Comparison of ENCODE assay signal across 13 mouse cellular contexts in the genomic region with DNA sequence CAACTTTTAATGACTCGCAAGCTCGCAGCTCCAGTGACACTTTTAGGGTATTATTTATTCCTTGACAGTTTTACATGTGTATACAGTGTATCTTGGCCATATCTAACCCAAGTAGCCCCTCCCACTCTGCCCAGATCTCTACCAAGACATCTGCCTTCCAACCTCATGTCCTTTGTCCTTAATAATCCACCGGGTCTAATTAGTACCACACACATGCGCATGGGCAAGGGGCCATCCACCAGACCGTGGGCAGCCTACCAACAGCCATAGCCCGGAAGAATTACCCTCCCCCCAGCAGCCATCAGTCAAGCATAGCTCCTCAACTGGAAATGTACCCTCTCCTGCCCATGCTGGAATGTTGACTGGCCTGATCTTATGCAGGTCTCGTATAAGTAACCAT.
DNase-seq lines count a peak whose midpoint lies in the region; ATAC-seq lines count a peak whose summit lies in the region.
"Had no signal": no experiment of that assay in that cellular context is flagged by ENCODE, and none has a peak within 500 bp of the region (broad histone marks: within the 10 kb centered on the region; RNA-seq: fewer than 3 reads in every experiment).

No protein-coding gene starts in this region.

- no peak overlapping the region for H3K4me3 ChIP-seq in forebrain, embryonic 15.5 days
- no peak overlapping the region for H3K4me3 ChIP-seq in forebrain, embryonic 12.5 days (replicated peaks)
- no peak overlapping the region for H3K4me3 ChIP-seq in midbrain, embryonic 14.5 days (replicated peaks; ENCODE audit: low read depth, low read length)
- no peak overlapping the region for H3K4me3 ChIP-seq in midbrain, embryonic 11.5 days (ENCODE audit: low read depth, low read length)
- no peak overlapping the region for H3K4me3 ChIP-seq in forebrain, embryonic 16.5 days (replicated peaks; ENCODE audit: low read length)
- H3K4me3 ChIP-seq in kidney, embryonic 14.5 days (ENCODE audit: low read length), result no peak overlapping the region
- H3K4me3 ChIP-seq: heart, embryonic 13.5 days; left cerebral cortex, adult 2 months had no signal

- peak; percentile 84 for ATAC-seq in forebrain, embryonic 15.5 days (replicated peaks)
- ATAC-seq in forebrain, embryonic 12.5 days (ENCODE audit: low FRiP score), result no peak
- ATAC-seq in midbrain, embryonic 14.5 days (ENCODE audit: low FRiP score, low TSS enrichment), result no peak
- no peak for ATAC-seq in midbrain, embryonic 11.5 days (ENCODE audit: low FRiP score)
- ATAC-seq in forebrain, embryonic 16.5 days, result peak; percentile 87
- ATAC-seq in kidney, embryonic 14.5 days (ENCODE audit: low FRiP score, low TSS enrichment), result 0 out of 2 replicates have a peak, but pooled peaks have one; percentile 7

- H3K4me1 ChIP-seq in forebrain, embryonic 15.5 days, result 0 out of 2 replicates have a peak, but pooled peaks cover 5% of the 10 kb centered on the region
- H3K4me1 ChIP-seq in forebrain, embryonic 12.5 days, result no peaks in the 10 kb centered on the region
- H3K4me1 ChIP-seq in midbrain, embryonic 14.5 days (ENCODE audit: control insufficient read depth, insufficient read depth, low read length), result no peaks in the 10 kb centered on the region
- H3K4me1 ChIP-seq in midbrain, embryonic 11.5 days (ENCODE audit: control insufficient read depth, insufficient read depth, low read length), result no peaks in the 10 kb centered on the region
- no peaks in the 10 kb centered on the region for H3K4me1 ChIP-seq in forebrain, embryonic 16.5 days (replicated peaks; ENCODE audit: control insufficient read depth, insufficient read depth, low read length)
- no peaks in the 10 kb centered on the region for H3K4me1 ChIP-seq in kidney, embryonic 14.5 days (ENCODE audit: control insufficient read depth, insufficient read depth, low read length)

- H3K27me3 ChIP-seq in forebrain, embryonic 15.5 days, result peaks cover 2% of the 10 kb centered on the region; the same call in 1 of the 2 replicates
- peaks cover 38% of the 10 kb centered on the region for H3K27me3 ChIP-seq in forebrain, embryonic 12.5 days
- no peaks in the 10 kb centered on the region for H3K27me3 ChIP-seq in midbrain, embryonic 14.5 days (ENCODE audit: control insufficient read depth, insufficient read depth, low read length)
- H3K27me3 ChIP-seq in midbrain, embryonic 11.5 days (ENCODE audit: control insufficient read depth, insufficient read depth, low read length), result no peaks in the 10 kb centered on the region
- no peaks in the 10 kb centered on the region; the same call in 1 of the 2 replicates for H3K27me3 ChIP-seq in forebrain, embryonic 16.5 days (replicated peaks; ENCODE audit: control insufficient read depth, insufficient read depth, low read length)
- no peaks in the 10 kb centered on the region for H3K27me3 ChIP-seq in kidney, embryonic 14.5 days (ENCODE audit: control insufficient read depth, insufficient read depth, low read length)

- DNase-seq in midbrain, embryonic 14.5 days, result peak; percentile 36
- DNase-seq in midbrain, embryonic 11.5 days (ENCODE audit: low spot score, missing footprints), result no peak
- no peak for DNase-seq in thymus, adult 18-20 months
- no peak for DNase-seq in embryo, embryonic 11 days
- DNase-seq: adrenal gland, postnatal 14 days; lung, embryonic 14.5 days had no signal

- no peak overlapping the region for H3K27ac ChIP-seq in forebrain, embryonic 15.5 days (replicated peaks)
- H3K27ac ChIP-seq in forebrain, embryonic 12.5 days, result no peak overlapping the region
- H3K27ac ChIP-seq in midbrain, embryonic 14.5 days (replicated peaks; ENCODE audit: low read depth, low read length), result no peak overlapping the region
- no peak overlapping the region for H3K27ac ChIP-seq in midbrain, embryonic 11.5 days (ENCODE audit: low read depth, low read length)
- H3K27ac ChIP-seq in forebrain, embryonic 16.5 days (ENCODE audit: low read length), result no peak overlapping the region
- no peak overlapping the region for H3K27ac ChIP-seq in kidney, embryonic 14.5 days (ENCODE audit: low read depth, low read length)
- H3K27ac ChIP-seq: heart, embryonic 13.5 days; left cerebral cortex, adult 2 months had no signal

- 42% methylated on average over 7 of the region's 7 CpGs for WGBS in forebrain, embryonic 15.5 days
- WGBS in forebrain, embryonic 12.5 days, result 87% methylated on average over 7 of the region's 7 CpGs
- 66% methylated on average over 7 of the region's 7 CpGs for WGBS in midbrain, embryonic 14.5 days
- 90% methylated on average over 7 of the region's 7 CpGs for WGBS in midbrain, embryonic 11.5 days
- 48% methylated on average over 7 of the region's 7 CpGs for WGBS in forebrain, embryonic 16.5 days
- 60% methylated on average over 7 of the region's 7 CpGs for WGBS in kidney, embryonic 14.5 days

- H3K9ac ChIP-seq in forebrain, embryonic 15.5 days (replicated peaks), result no peak overlapping the region
- H3K9ac ChIP-seq in forebrain, embryonic 12.5 days, result no peak overlapping the region
- H3K9ac ChIP-seq in midbrain, embryonic 14.5 days (replicated peaks; ENCODE audit: low read length), result no peak overlapping the region
- H3K9ac ChIP-seq in midbrain, embryonic 11.5 days (ENCODE audit: low read length), result no peak overlapping the region
- no peak overlapping the region for H3K9ac ChIP-seq in forebrain, embryonic 16.5 days (replicated peaks; ENCODE audit: low read depth, low read length)
- H3K9ac ChIP-seq in kidney, embryonic 14.5 days (ENCODE audit: low read depth, low read length), result no peak overlapping the region
- H3K9ac ChIP-seq: heart, embryonic 13.5 days; lung, embryonic 14.5 days had no signal

- no peaks in the 10 kb centered on the region for H3K36me3 ChIP-seq in forebrain, embryonic 15.5 days
- H3K36me3 ChIP-seq in forebrain, embryonic 12.5 days (replicated peaks), result no peaks in the 10 kb centered on the region
- no peaks in the 10 kb centered on the region for H3K36me3 ChIP-seq in midbrain, embryonic 14.5 days (ENCODE audit: control insufficient read depth, insufficient read depth, low read length)
- H3K36me3 ChIP-seq in midbrain, embryonic 11.5 days (ENCODE audit: control insufficient read depth, insufficient read depth, low read length), result no peaks in the 10 kb centered on the region
- no peaks in the 10 kb centered on the region for H3K36me3 ChIP-seq in forebrain, embryonic 16.5 days (ENCODE audit: control insufficient read depth, insufficient read depth)
- H3K36me3 ChIP-seq in kidney, embryonic 14.5 days (ENCODE audit: control insufficient read depth, insufficient read depth, low read length), result no peaks in the 10 kb centered on the region
- H3K36me3 ChIP-seq: G1E had no signal

- H3K4me2 ChIP-seq in forebrain, embryonic 15.5 days (replicated peaks), result no peak overlapping the region
- H3K4me2 ChIP-seq in forebrain, embryonic 12.5 days, result no peak overlapping the region
- no peak overlapping the region for H3K4me2 ChIP-seq in midbrain, embryonic 14.5 days (ENCODE audit: low read length)
- H3K4me2 ChIP-seq in midbrain, embryonic 11.5 days, result no peak overlapping the region
- H3K4me2 ChIP-seq in forebrain, embryonic 16.5 days (ENCODE audit: low read length), result no peak overlapping the region
- H3K4me2 ChIP-seq in kidney, embryonic 14.5 days (replicated peaks; ENCODE audit: low read depth, low read length), result no peak overlapping the region
- H3K4me2 ChIP-seq: heart, embryonic 13.5 days; lung, embryonic 14.5 days had no signal

- no peaks in the 10 kb centered on the region for H3K9me3 ChIP-seq in forebrain, embryonic 15.5 days
- no peaks in the 10 kb centered on the region for H3K9me3 ChIP-seq in forebrain, embryonic 12.5 days
- no peaks in the 10 kb centered on the region for H3K9me3 ChIP-seq in midbrain, embryonic 14.5 days (ENCODE audit: control insufficient read depth, low read length)
- no peaks in the 10 kb centered on the region for H3K9me3 ChIP-seq in midbrain, embryonic 11.5 days (ENCODE audit: control insufficient read depth, low read length)
- no peaks in the 10 kb centered on the region; the same call in 1 of the 2 replicates for H3K9me3 ChIP-seq in forebrain, embryonic 16.5 days (ENCODE audit: control insufficient read depth, low read length)
- H3K9me3 ChIP-seq in kidney, embryonic 14.5 days (ENCODE audit: control insufficient read depth, low read length), result no peaks in the 10 kb centered on the region
- H3K9me3 ChIP-seq: heart, embryonic 13.5 days had no signal

Comparison
In these comparisons a context has a peak if more than half of its experiments do, and no peak if none do; other contexts are left out.
1. ATAC-seq: peak in forebrain, embryonic 15.5 days (single experiment), forebrain, embryonic 16.5 days (single experiment) and kidney, embryonic 14.5 days (single experiment); none in forebrain, embryonic 12.5 days (single experiment), midbrain, embryonic 14.5 days (single experiment) and midbrain, embryonic 11.5 days (single experiment).